Mouse (Mus musculus): ENCODE measurements around the gene Rtkn. TPM values are rescaled to one million over a fixed set of nuclear protein-coding genes. Genes with fewer than 3 reads are reported as not detected.

Gene Rtkn
- polyA plus RNA-seq, 1 experiment from 2014 or later = 18.0 TPM

DNA sequence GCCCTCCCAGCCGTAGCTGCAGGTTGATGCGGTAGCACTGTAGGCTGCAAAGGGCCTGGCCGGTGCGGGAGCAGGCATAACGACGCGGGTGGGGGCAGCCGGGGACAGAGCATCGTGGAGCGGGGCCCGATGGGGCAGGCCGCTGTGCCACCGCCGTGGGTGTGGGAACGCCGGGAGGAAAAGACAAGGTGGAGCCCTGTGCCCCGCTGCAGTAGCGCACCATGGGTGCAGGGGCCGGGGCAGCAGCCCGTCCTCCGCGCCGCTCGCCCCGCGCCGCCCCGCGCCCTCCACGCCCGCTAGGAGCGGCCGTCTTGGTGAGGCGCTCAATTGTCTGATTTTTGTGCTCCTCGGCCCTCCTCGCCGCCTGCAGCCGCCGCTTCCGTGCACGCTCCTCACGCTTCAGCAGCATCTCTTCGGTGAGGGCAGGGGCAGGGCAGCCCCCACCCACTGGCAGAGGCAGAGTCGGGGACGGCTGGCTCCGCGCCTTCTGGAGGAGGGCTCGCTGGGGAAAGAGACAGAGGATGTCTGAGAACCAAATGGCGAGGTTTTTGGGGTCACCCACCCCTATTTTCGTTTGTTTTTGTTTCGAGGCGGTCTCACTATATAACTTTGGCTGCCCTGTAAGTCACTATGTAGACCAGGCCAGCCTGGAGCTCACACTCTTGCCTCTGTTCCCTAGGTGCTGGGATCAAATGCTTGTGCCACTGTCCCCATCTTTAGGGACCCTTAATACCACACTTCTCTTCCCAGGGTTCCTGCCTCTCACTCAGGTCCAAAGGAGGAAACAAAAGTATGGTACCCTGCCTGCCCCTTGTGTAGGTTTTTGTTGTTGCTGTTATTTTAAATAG is 13.2 kb upstream of the Rtkn start:
- no peaks in the 10 kb centered on the region for H3K27me3 ChIP-seq (ENCODE audit: control insufficient read depth, insufficient read depth, low read length)
- ATAC-seq (ENCODE audit: low FRiP score, low TSS enrichment) = peak; percentile 17
- peak overlapping the region; percentile 65 for H3K4me3 ChIP-seq (ENCODE audit: low read length)
- H3K4me1 ChIP-seq (ENCODE audit: control insufficient read depth, insufficient read depth, low read length) = peaks cover 34% of the 10 kb centered on the region
- no peaks in the 10 kb centered on the region for H3K9me3 ChIP-seq (ENCODE audit: control insufficient read depth, low read length)
- peak overlapping the region; percentile 75 for H3K4me2 ChIP-seq (replicated peaks; ENCODE audit: low read depth, low read length)
- H3K36me3 ChIP-seq (ENCODE audit: control insufficient read depth, insufficient read depth, low read length) = peaks cover 27% of the 10 kb centered on the region
- H3K9ac ChIP-seq (ENCODE audit: low read depth, low read length) = peak overlapping the region; percentile 77
- under 1% methylated on average over 40 of the region's 52 CpGs for WGBS
- peak overlapping the region; percentile 98 for H3K27ac ChIP-seq (ENCODE audit: low read depth, low read length)

DNA sequence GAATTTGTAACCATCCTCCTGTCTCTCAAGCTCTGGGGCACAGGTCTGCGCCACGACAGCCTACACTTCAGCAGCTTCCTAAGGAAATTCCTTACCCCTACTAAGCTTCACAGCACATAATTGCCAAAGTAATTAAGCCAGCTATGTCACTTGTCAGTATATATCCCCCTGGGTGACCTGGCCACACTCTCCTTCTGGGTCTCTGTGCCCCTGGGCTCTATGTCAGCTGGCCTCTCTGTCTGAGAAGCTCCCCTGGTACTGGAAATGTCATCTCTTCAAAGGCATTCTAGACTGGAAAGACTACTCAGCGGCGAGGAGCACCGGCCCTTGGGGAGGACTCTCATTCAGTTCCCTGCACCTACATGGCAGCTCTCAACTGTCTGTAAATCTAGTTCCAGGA is 12.3 kb upstream of the Rtkn start:
- peaks cover 18% of the 10 kb centered on the region; the same call in 1 of the 2 replicates for H3K36me3 ChIP-seq (ENCODE audit: control insufficient read depth, insufficient read depth, low read length)
- peak overlapping the region; percentile 65; the same call in 1 of the 2 replicates for H3K4me3 ChIP-seq (ENCODE audit: low read length)
- peaks cover 34% of the 10 kb centered on the region for H3K4me1 ChIP-seq (ENCODE audit: control insufficient read depth, insufficient read depth, low read length)
- H3K27ac ChIP-seq (ENCODE audit: low read depth, low read length) = peak overlapping the region; percentile 98; the same call in 1 of the 2 replicates
- WGBS = 78% methylated on average over 5 of the region's 5 CpGs
- ATAC-seq (ENCODE audit: low FRiP score, low TSS enrichment) = no peak
- H3K4me2 ChIP-seq (replicated peaks; ENCODE audit: low read depth, low read length) = peak overlapping the region; percentile 75
- peak overlapping the region; percentile 18; the same call in 1 of the 2 replicates for H3K9ac ChIP-seq (ENCODE audit: low read depth, low read length)
- H3K27me3 ChIP-seq (ENCODE audit: control insufficient read depth, insufficient read depth, low read length) = no peaks in the 10 kb centered on the region
- no peaks in the 10 kb centered on the region for H3K9me3 ChIP-seq (ENCODE audit: control insufficient read depth, low read length)

DNA sequence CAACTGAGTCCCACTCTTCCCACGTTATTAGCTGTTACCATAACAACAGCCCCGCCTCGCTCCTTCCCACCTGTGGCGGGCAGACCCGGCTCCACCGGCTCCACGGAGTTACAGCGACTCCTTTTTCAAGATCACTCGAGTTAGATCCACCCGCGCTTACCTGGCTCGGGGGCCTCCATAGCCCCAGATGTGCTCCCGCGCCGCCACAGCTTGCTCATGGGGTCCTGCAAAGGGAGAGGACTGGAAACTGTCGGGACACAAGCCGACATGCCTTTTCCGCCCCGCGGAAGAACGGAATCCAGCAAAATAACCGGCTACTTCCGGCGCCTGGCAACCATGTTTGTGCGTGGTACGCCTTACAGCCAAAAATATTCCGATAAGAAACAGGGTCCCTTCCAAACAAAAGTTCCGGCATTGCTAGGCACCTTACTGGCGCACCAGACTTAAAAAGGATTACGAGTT is 10.4 kb upstream of the Rtkn start:
- peaks cover 25% of the 10 kb centered on the region for H3K4me1 ChIP-seq (ENCODE audit: control insufficient read depth, insufficient read depth, low read length)
- no peak; the same call in 1 of the 2 replicates for ATAC-seq (ENCODE audit: low FRiP score, low TSS enrichment)
- H3K27me3 ChIP-seq (ENCODE audit: control insufficient read depth, insufficient read depth, low read length) = no peaks in the 10 kb centered on the region
- no peaks in the 10 kb centered on the region for H3K36me3 ChIP-seq (ENCODE audit: control insufficient read depth, insufficient read depth, low read length)
- peak overlapping the region; percentile 43; the same call in 1 of the 2 replicates for H3K27ac ChIP-seq (ENCODE audit: low read depth, low read length)
- no peaks in the 10 kb centered on the region for H3K9me3 ChIP-seq (ENCODE audit: control insufficient read depth, low read length)
- H3K4me2 ChIP-seq (replicated peaks; ENCODE audit: low read depth, low read length) = peak overlapping the region; percentile 78
- H3K9ac ChIP-seq (ENCODE audit: low read depth, low read length) = peak overlapping the region; percentile 59
- WGBS = under 1% methylated on average over 30 of the region's 30 CpGs
- H3K4me3 ChIP-seq (ENCODE audit: low read length) = peak overlapping the region; percentile 59

DNA sequence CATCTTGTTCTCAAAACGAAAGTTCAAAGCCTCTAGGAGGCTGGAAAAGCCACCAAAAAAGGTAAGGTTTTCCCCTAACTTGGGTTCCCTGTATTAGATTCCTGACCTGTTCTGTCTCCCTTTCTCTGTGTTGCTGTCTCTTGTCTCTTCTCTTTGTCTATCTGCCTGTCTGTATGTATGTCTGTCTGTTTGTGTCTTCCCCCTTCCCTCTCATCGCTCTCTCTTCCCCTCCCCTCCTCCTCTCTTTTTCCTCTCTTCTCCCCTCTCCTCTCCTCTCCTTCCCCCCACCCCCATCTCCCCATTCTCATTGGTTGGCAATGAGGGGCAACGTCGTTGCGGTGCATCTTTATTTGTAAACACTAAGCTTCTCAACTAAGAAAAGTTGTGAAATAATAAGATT is 9.9 kb upstream of the Rtkn start, which contains the start of gene Ino80b:
Gene Ino80b (minus strand): TSS at position 101 of the 400 bp plus-strand sequence.
- H3K4me3 ChIP-seq (ENCODE audit: low read length) = peak within 1 kb of the TSS; percentile 59
- no peaks in the 10 kb centered on the region for H3K27me3 ChIP-seq (ENCODE audit: control insufficient read depth, insufficient read depth, low read length)
- peak within 1 kb of the TSS; percentile 78 for H3K4me2 ChIP-seq (replicated peaks; ENCODE audit: low read depth, low read length)
- H3K9ac ChIP-seq (ENCODE audit: low read depth, low read length) = peak within 1 kb of the TSS; percentile 59
- H3K4me1 ChIP-seq (ENCODE audit: control insufficient read depth, insufficient read depth, low read length) = peaks cover 20% of the 10 kb centered on the region
- no peak for ATAC-seq (ENCODE audit: low FRiP score, low TSS enrichment)
- peak within 1 kb of the TSS; percentile 43; the same call in 1 of the 2 replicates for H3K27ac ChIP-seq (ENCODE audit: low read depth, low read length)
- H3K36me3 ChIP-seq (ENCODE audit: control insufficient read depth, insufficient read depth, low read length) = no peaks in the 10 kb centered on the region
- H3K9me3 ChIP-seq (ENCODE audit: control insufficient read depth, low read length) = no peaks in the 10 kb centered on the region
- WGBS = 27% methylated on average over 5 of the region's 5 CpGs

DNA sequence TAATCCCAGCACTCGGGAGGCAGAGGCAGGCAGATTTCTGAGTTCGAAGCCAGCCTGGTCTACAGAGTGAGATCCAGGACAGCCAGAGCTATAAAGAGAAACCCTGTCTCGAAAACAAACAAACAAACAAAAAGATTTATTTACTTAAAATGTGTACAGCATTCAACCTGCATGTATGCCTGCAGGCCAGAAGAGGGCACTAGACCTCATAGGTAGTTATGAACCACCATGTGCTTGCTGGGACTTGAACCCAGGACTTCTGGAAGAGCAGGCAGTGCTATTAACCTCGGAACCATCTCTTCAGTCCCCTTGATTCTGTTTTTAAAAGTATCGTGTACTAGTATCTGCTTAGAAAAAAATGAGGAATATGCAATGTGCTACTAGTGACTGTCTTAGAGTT is 7.8 kb upstream of the Rtkn start:
- Histone ChIP-seq H3K27ac (ENCODE audit: low read depth, low read length) (no peak overlapping the region), H3K36me3 (ENCODE audit: control insufficient read depth, insufficient read depth, low read length) (no peaks in the 10 kb centered on the region), H3K9me3 (ENCODE audit: control insufficient read depth, low read length) (no peaks in the 10 kb centered on the region), H3K4me2 (replicated peaks; ENCODE audit: low read depth, low read length) (no peak overlapping the region), H3K27me3 (ENCODE audit: control insufficient read depth, insufficient read depth, low read length) (no peaks in the 10 kb centered on the region), H3K9ac (ENCODE audit: low read depth, low read length) (no peak overlapping the region), H3K4me3 (ENCODE audit: low read length) (no peak overlapping the region), H3K4me1 (ENCODE audit: control insufficient read depth, insufficient read depth, low read length) (peaks cover 21% of the 10 kb centered on the region)
- no peak for ATAC-seq (ENCODE audit: low FRiP score, low TSS enrichment)
- 94% methylated on average over 5 of the region's 5 CpGs for WGBS

DNA sequence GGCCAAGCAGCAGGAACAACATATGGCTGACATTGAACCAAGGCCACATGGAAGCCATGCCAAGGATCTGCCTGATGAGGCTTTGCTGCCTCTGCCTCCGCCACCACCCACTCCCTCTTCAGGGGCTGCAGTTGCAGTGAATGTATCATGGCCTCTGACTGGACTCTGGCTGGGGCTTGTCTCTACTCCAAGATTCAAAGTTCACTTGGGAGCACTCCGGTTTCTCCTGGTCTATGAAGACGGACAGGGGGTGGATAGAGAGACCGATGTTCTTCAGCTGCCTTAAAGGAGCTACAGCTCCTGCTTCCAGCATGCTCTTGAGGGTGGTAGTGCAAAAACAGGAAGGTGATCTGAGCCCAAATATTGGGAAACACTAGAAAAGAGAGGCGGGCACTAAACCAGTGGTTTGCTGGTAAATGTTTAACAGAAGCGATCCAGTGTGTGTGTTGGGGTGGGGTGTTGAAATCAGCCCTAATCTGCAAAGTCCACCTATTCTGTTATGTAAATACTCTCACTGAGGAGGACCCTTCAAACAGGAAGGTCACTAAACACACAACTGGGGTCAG is 3.7 kb upstream of the Rtkn start:
- Histone ChIP-seq H3K27me3 (ENCODE audit: control insufficient read depth, insufficient read depth, low read length) (no peaks in the 10 kb centered on the region), H3K9ac (ENCODE audit: low read depth, low read length) (no peak overlapping the region), H3K9me3 (ENCODE audit: control insufficient read depth, low read length) (no peaks in the 10 kb centered on the region), H3K4me2 (replicated peaks; ENCODE audit: low read depth, low read length) (no peak overlapping the region), H3K27ac (ENCODE audit: low read depth, low read length) (peak overlapping the region; percentile 69; the same call in 1 of the 2 replicates), H3K4me1 (ENCODE audit: control insufficient read depth, insufficient read depth, low read length) (peaks cover 20% of the 10 kb centered on the region), H3K4me3 (ENCODE audit: low read length) (no peak overlapping the region), H3K36me3 (ENCODE audit: control insufficient read depth, insufficient read depth, low read length) (no peaks in the 10 kb centered on the region)
- WGBS = 60% methylated on average over 6 of the region's 6 CpGs
- no peak for ATAC-seq (ENCODE audit: low FRiP score, low TSS enrichment)

DNA sequence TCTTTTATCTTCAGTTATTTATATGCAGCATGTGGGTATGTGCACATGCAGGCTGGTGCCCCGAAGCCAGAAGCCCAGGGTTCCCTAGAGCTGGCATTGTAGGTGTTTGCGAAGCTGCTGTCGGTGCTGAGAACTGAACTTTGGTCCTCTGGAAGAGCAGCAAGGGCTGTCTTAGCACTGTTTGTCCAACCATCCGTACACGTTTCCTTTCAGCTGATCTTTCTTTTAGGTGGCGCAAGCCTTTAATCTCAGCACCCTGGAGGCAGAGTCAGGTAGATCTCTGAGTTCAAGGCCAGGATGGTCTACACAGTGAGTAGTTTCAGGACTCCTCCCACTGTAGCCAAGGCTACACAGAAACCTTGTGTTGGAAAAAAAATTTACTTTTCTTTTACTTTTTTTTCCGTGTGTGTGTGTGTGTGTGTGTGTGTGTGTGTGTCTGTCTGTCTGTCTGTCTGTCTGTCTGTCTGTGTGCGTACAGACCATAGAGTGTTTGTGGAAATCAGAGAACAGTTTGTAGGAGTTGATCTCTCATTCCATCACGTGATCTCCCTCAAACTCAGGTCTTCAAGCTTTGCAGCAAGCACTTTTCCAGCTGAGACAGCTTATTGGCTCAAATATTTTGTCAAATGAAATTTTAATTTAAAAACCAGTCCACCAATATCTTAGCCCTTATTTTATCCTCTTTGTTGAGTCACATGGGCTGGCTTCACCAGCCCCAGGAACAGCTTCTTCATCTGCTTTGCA is 2.9 kb upstream of the Rtkn start:
- WGBS = 88% methylated on average over 9 of the region's 9 CpGs

DNA sequence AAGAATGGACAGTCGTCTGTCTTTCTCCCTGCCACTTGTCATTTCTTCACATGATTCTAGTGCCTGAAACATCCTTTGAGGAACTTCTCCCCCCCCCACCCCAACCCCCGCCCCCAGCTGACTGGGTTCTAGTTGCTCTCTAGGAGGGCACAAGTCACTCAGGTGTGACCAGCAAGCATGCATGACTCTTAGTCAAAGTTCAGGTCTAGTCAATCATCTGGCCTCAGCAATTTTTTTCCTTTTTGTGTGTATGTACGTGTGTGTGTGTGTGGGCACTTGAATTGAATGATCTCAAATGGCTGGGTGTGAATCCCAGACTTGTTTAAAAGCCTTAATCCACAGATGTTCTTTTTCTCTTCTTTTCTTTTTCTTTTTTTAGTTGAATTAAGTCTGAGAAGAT is 1.0 kb upstream of the Rtkn start:
- no peak overlapping the region for H3K4me3 ChIP-seq (ENCODE audit: low read length)
- no peaks in the 10 kb centered on the region for H3K27me3 ChIP-seq (ENCODE audit: control insufficient read depth, insufficient read depth, low read length)
- H3K4me1 ChIP-seq (ENCODE audit: control insufficient read depth, insufficient read depth, low read length) = peaks cover 34% of the 10 kb centered on the region
- no peak overlapping the region for H3K4me2 ChIP-seq (replicated peaks; ENCODE audit: low read depth, low read length)
- H3K36me3 ChIP-seq (ENCODE audit: control insufficient read depth, insufficient read depth, low read length) = no peaks in the 10 kb centered on the region; the same call in 1 of the 2 replicates
- H3K9me3 ChIP-seq (ENCODE audit: control insufficient read depth, low read length) = no peaks in the 10 kb centered on the region
- no peak for ATAC-seq (ENCODE audit: low FRiP score, low TSS enrichment)
- 68% methylated on average over 3 of the region's 3 CpGs for WGBS
- no peak overlapping the region for H3K27ac ChIP-seq (ENCODE audit: low read depth, low read length)
- no peak overlapping the region for H3K9ac ChIP-seq (ENCODE audit: low read depth, low read length)

More for the DNA sequence above, 2.9 kb upstream of the Rtkn start:
- no peak overlapping the region for H3K27ac ChIP-seq (ENCODE audit: low read depth, low read length)
- H3K36me3 ChIP-seq (ENCODE audit: control insufficient read depth, insufficient read depth, low read length) = no peaks in the 10 kb centered on the region
- no peaks in the 10 kb centered on the region for H3K27me3 ChIP-seq (ENCODE audit: control insufficient read depth, insufficient read depth, low read length)
- no peak for ATAC-seq (ENCODE audit: low FRiP score, low TSS enrichment)
- no peak overlapping the region for H3K9ac ChIP-seq (ENCODE audit: low read depth, low read length)
- no peaks in the 10 kb centered on the region for H3K9me3 ChIP-seq (ENCODE audit: control insufficient read depth, low read length)
- H3K4me1 ChIP-seq (ENCODE audit: control insufficient read depth, insufficient read depth, low read length) = peaks cover 20% of the 10 kb centered on the region
- H3K4me3 ChIP-seq (ENCODE audit: low read length) = no peak overlapping the region
- no peak overlapping the region for H3K4me2 ChIP-seq (replicated peaks; ENCODE audit: low read depth, low read length)
